Mouse (Mus musculus) frontal cortex, postnatal 10 days (tissue): ENCODE measurements at regions not wholly inside any gene's neighbourhood (a gene's known extent, or its start where the extent isn't known, plus 50 kb on each side); places are given as distances from the start of the nearest gene placed in this dataset.

Source experiments
- DNase-seq, 2 experiments: peaks; one replicate each; pipeline ENCODE4 v3.0.0; 2022; ENCODE audit warnings: low spot score in 2 of 2, mixed read lengths in 1 of 2

- DNase-seq = no peak
These were observed 466.2 kb downstream of the Klhl13 start for GRCm38 (mm10) chrX:22898698-22899051.

GRCm38 (mm10) chrX:22898048-22898697 lies 466.7 kb downstream of the Klhl13 start:
- DNase-seq = no peak

- no peak for DNase-seq
These were observed 495.1 kb downstream of the Klhl13 start for GRCm38 (mm10) chrX:22869791-22870190.

GRCm38 (mm10) chrX:22849522-22850495 lies 515.1 kb downstream of the Klhl13 start:
- peak in 1 of 2 experiments; percentile 2 for DNase-seq

- no peak for DNase-seq
These were observed 516.1 kb downstream of the Klhl13 start for GRCm38 (mm10) chrX:22848778-22849177.

GRCm38 (mm10) chrX:22833226-22833625 lies 531.7 kb downstream of the Klhl13 start:
- no peak for DNase-seq

- DNase-seq = no peak
These were observed 559.7 kb downstream of the Klhl13 start for GRCm38 (mm10) chrX:22805184-22805583.

- DNase-seq = no peak
These were observed 594.8 kb downstream of the Klhl13 start for GRCm38 (mm10) chrX:22769971-22770530.

- DNase-seq = no peak
These were observed 625.6 kb downstream of the Klhl13 start for GRCm38 (mm10) chrX:22739235-22739634.

- DNase-seq = no peak
These were observed 666.7 kb downstream of the Klhl13 start for GRCm38 (mm10) chrX:22698179-22698578.

GRCm38 (mm10) chrX:22657722-22658342 lies 707.0 kb downstream of the Klhl13 start:
- no peak for DNase-seq
